In the genomic region with DNA sequence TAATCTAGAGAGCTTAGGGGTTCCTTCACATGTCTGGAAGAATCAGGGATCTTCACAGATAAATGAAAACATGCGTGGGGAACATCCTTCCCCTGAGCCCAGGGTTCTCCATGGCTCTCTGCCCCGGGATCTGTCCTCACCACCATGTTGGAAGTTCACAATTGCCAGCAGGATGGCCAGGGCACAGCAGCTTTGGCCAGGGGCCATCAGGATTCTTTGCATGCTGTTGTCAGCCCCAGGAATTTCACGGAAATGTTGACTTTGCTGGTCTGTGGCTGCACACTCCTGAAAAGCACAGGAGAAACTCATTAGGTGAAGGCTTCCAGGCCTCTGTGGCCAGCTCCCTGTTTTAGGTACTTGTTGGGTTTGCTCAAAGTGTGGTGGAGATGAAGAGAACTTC, we compare ENCODE assay signal across 26 mouse cellular contexts. TPM values are rescaled to one million over a fixed set of nuclear protein-coding genes. Genes with fewer than 3 reads are reported as not detected.
DNase-seq lines count a peak whose midpoint lies in the region; ATAC-seq and TF ChIP-seq lines count a peak whose summit lies in the region.
"Had no signal": no experiment of that assay in that cellular context is flagged by ENCODE, and none has a peak within 500 bp of the region (broad histone marks: within the 10 kb centered on the region; RNA-seq: fewer than 3 reads in every experiment).

No protein-coding gene starts in this region.

- no peak overlapping the region for H3K9ac ChIP-seq in lung, embryonic 14.5 days
- H3K9ac ChIP-seq: embryonic facial prominence, embryonic 15.5 days; lung, embryonic 15.5 days; neural tube, embryonic 15.5 days had no signal

- DNase-seq in heart, postnatal 4 days: peak; percentile 20
- no peak for DNase-seq in heart, postnatal 36 days
- peak; percentile 26 for DNase-seq in lung, embryonic 14.5 days
- no peak for DNase-seq in lung, adult 18-20 months
- peak; percentile 55 for DNase-seq in NIH3T3 (ENCODE audit: low read depth)
- DNase-seq in retina, embryonic 14.5 days (ENCODE audit: low spot score): no peak
- DNase-seq: adrenal gland, postnatal 10 days; cerebellum, adult 9-11 months; right cerebral cortex, postnatal 14 days; spleen, adult 18-20 months; thymus, postnatal 25 days had no signal

- TF ChIP-seq CTCF in lung, embryonic 14.5 days (IDR thresholded peaks at IDR 0.05; ENCODE audit: low read depth): no peak
- TF ChIP-seq CTCF in E14TG2a.4 (conservative IDR thresholded peaks at IDR 0.05; ENCODE audit: low read length): no peak

- no peaks in the 10 kb centered on the region for H3K36me3 ChIP-seq in lung, embryonic 14.5 days (ENCODE audit: insufficient read depth)
- H3K36me3 ChIP-seq in E14TG2a.4 (ENCODE audit: insufficient read depth, low read length): 0 out of 2 replicates have a peak, but pooled peaks cover 3% of the 10 kb centered on the region
- H3K36me3 ChIP-seq: embryonic facial prominence, embryonic 15.5 days; lung, embryonic 15.5 days; neural tube, embryonic 15.5 days had no signal

- no peak overlapping the region for H3K4me3 ChIP-seq in lung, embryonic 14.5 days (ENCODE audit: low read depth, low read length)
- H3K4me3 ChIP-seq in E14TG2a.4 (replicated peaks; ENCODE audit: low read length): peak overlapping the region; percentile 26; the same call in 1 of the 2 replicates
- H3K4me3 ChIP-seq: embryonic facial prominence, embryonic 15.5 days; layer of hippocampus, adult 2 months; lung, embryonic 15.5 days; megakaryocyte, embryonic 14.5 days; neural tube, embryonic 15.5 days had no signal

- no peak for ATAC-seq in lung, embryonic 14.5 days (ENCODE audit: insufficient read depth)
- no peak for ATAC-seq in erythroid progenitor cell, adult 5-6 weeks (replicated peaks; ENCODE audit: low FRiP score, poor library complexity, severe bottlenecking)
- ATAC-seq: midbrain, embryonic 16.5 days had no signal

- WGBS in lung, embryonic 14.5 days: 62% methylated on average over 3 of the region's 3 CpGs

- H3K27ac ChIP-seq in lung, embryonic 14.5 days (ENCODE audit: low read depth): no peak overlapping the region
- H3K27ac ChIP-seq: embryonic facial prominence, embryonic 15.5 days; layer of hippocampus, adult 2 months; lung, embryonic 15.5 days; neural tube, embryonic 15.5 days had no signal

- H3K4me1 ChIP-seq in lung, embryonic 14.5 days (ENCODE audit: insufficient read depth): peaks cover 3% of the 10 kb centered on the region; the same call in 1 of the 2 replicates
- peaks cover 38% of the 10 kb centered on the region for H3K4me1 ChIP-seq in E14TG2a.4 (replicated peaks; ENCODE audit: low read depth, low read length)

- no peak overlapping the region for H3K4me2 ChIP-seq in lung, embryonic 14.5 days
- H3K4me2 ChIP-seq: embryonic facial prominence, embryonic 15.5 days; lung, embryonic 15.5 days; neural tube, embryonic 15.5 days had no signal

- H3K27me3 ChIP-seq in lung, embryonic 14.5 days (ENCODE audit: insufficient read depth, low read length): 0 out of 2 replicates have a peak, but pooled peaks cover 4% of the 10 kb centered on the region
- no peaks in the 10 kb centered on the region for H3K27me3 ChIP-seq in E14TG2a.4 (ENCODE audit: insufficient read depth, low read length)
- H3K27me3 ChIP-seq: embryonic facial prominence, embryonic 15.5 days; neural tube, embryonic 15.5 days had no signal

- intact Hi-C loops in heart, postnatal 36 days (cut with DNase I): no loop called here

- no peaks in the 10 kb centered on the region for H3K9me3 ChIP-seq in lung, embryonic 14.5 days (ENCODE audit: low read depth, low read length)
- peaks cover 10% of the 10 kb centered on the region for H3K9me3 ChIP-seq in E14TG2a.4 (ENCODE audit: low read length)
- H3K9me3 ChIP-seq: embryonic facial prominence, embryonic 15.5 days; lung, embryonic 15.5 days; neural tube, embryonic 15.5 days had no signal

RNA-seq across cellular contexts. Expression of a gene that starts 20.4 kb away (rescaled TPM):
- under 1 TPM; 0.16 to 0.29 TPM for total RNA-seq in heart, postnatal 4 days (2021)
- total RNA-seq in heart, postnatal 36 days (2021): not detected
- polyA plus RNA-seq in lung, embryonic 14.5 days (2014; fragmentation: Nextera tagmentation; extraction: Ambion mirVana): 0.08 TPM in 1 of 2 replicates, not detected in the other
- 1.8 and 4.6 TPM in 2 replicates for total RNA-seq in erythroid progenitor cell, adult 5-6 weeks (2015; ENCODE audit: low replicate concordance)
- 2.4 and 6.9 TPM in 2 replicates for total RNA-seq in erythroid progenitor cell, adult 5-6 weeks (2017; ENCODE audit: low replicate concordance)
- total RNA-seq: gastrocnemius, adult 8-10 months; granulocyte monocyte progenitor cell, adult 5-6 weeks had no signal
- polyA plus RNA-seq: embryonic facial prominence, embryonic 15.5 days; forebrain, embryonic 11.5 days; heart, embryonic 14.5 days; hindbrain, embryonic 11.5 days had no signal

RNA-seq across cellular contexts. Expression of a gene that starts 20.5 kb away (rescaled TPM):
- not detected for total RNA-seq in heart, postnatal 4 days (2021)
- not detected for total RNA-seq in heart, postnatal 36 days (2021)
- 0.07 and 0.09 TPM in 2 replicates for polyA plus RNA-seq in lung, embryonic 14.5 days (2014; fragmentation: Nextera tagmentation; extraction: Ambion mirVana)
- total RNA-seq in erythroid progenitor cell, adult 5-6 weeks (2015; ENCODE audit: low replicate concordance): 1.8 TPM in 1 of 2 replicates, not detected in the other
- total RNA-seq in erythroid progenitor cell, adult 5-6 weeks (2017; ENCODE audit: low replicate concordance): 0.26 TPM in 1 of 2 replicates, not detected in the other
- total RNA-seq: gastrocnemius, adult 8-10 months; layer of hippocampus, adult 2 months; left cerebral cortex, adult 18-20 months; left cerebral cortex, postnatal 36 days had no signal
- polyA plus RNA-seq: forebrain, embryonic 11.5 days; heart, embryonic 14.5 days had no signal

Comparison
In these comparisons a context has a peak if more than half of its experiments do, and no peak if none do; other contexts are left out.
1. DNase-seq: peak in heart, postnatal 4 days (single experiment), lung, embryonic 14.5 days (single experiment) and NIH3T3 (single experiment); none in heart, postnatal 36 days (0 of 2), lung, adult 18-20 months (0 of 2) and retina, embryonic 14.5 days (single experiment).